Mouse (Mus musculus): ENCODE results near the gene Ehbp1. TPM values are rescaled to one million over a fixed set of nuclear protein-coding genes. Genes with fewer than 3 reads are reported as not detected.

Ehbp1 gene
- total RNA-seq, 2 experiments from 2014 or later = 1.8 to 2.6 TPM

DNA sequence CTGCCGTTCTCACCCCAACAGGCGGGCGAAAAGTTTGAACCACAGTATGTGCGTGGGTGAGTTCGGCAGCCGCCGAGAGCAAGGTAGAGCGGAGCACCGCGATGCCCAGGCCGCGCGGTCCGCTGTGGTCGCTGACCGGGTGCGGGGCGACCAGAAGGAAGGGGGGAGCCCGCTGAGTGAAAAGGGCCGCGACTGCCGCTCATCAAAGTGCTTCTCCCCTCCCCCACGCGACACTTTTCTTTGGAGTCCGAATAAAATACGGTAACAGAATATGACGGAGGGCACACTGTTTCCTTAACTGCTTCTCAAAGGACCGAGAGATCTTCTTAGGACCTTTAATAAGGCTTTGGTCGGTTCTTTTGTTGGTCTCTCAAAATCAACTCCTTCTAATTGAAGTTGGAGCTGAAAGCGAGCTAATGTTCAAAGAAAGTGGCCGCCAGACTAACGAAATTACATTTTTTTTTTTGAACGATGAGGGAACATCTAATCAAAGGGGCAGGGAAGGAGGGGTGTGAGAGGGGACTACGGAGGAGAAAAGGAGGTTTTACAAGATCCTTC, 339.2 kb downstream of the Ehbp1 start, which contains the start of gene Otx1:
Gene Otx1 (minus strand): TSS at position 115 of the 558 bp plus-strand sequence.
- no peak for ATAC-seq (ENCODE audit: poor library complexity, severe bottlenecking)

DNA sequence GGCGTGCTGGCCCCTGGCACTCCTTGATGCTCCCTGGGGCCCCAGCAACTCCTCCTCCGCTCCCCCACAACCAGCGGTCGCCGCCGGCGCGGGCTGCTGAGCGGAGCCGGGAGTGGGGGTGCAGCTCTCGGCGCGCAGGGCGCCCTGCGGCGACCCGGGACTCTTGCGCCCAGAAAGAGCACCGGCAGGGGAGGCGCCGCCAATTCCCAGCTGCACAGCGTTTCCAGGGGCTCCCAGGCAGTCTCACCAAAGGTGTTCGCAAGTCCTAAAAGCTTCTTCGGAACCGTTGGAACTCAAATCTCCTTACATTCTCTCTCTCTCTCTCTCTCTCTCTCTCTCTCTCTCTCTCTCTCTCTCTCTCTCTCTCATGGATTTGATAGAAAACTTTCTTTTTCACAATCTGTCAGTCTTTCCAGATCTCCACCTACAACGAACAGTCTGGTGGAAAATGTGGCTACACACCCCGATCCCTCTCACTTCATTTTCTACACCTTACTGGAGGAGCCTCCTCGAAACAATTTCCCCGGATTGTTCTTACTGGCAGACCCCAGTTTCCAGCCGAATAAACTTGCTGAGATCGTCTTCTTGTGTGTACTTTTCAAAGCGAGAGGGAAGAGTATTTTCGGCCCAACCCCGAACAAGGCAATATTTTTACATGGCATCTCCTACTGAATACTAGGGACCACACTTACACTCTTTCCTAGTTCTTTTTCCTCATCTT, 339.9 kb downstream of the Ehbp1 start:
- no peak for ATAC-seq (ENCODE audit: poor library complexity, severe bottlenecking)

DNA sequence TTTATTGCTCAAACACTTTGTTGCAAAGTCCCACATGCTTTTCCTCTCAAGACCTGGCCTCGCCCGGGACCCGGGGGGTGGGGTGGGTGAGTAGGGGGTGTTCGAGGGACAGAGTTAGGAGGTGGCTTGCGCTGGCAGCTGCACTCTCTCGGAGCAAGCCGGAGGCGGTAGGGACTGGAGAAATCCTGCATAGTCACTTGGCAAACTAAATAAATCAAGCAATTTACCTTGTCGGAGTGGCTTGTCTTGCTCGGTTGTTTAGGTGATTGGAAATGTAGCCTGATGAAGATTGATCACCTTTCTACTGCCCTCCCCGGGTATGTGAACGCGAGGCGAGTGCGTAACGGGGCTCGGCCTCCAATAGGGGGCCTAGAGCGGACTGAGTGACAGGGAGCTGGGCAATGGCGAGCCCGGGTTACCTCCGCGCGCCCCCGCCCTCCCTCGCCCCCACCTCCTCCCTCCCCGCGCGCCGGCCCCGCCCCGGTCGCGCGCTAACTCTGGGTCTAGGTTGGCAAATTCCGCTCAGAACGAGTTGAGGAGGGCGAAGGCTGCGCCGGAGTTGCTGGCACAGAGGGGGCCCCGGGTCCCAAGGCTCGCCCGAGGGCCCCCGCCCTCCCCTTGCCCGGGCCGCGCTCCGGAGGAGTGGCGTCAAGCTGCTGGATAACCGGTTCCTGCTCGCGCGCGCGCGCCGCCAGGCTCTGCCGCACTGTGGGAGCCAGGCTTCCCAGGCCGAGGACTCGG, 340.6 kb downstream of the Ehbp1 start:
- no peak for ATAC-seq (ENCODE audit: poor library complexity, severe bottlenecking)

DNA sequence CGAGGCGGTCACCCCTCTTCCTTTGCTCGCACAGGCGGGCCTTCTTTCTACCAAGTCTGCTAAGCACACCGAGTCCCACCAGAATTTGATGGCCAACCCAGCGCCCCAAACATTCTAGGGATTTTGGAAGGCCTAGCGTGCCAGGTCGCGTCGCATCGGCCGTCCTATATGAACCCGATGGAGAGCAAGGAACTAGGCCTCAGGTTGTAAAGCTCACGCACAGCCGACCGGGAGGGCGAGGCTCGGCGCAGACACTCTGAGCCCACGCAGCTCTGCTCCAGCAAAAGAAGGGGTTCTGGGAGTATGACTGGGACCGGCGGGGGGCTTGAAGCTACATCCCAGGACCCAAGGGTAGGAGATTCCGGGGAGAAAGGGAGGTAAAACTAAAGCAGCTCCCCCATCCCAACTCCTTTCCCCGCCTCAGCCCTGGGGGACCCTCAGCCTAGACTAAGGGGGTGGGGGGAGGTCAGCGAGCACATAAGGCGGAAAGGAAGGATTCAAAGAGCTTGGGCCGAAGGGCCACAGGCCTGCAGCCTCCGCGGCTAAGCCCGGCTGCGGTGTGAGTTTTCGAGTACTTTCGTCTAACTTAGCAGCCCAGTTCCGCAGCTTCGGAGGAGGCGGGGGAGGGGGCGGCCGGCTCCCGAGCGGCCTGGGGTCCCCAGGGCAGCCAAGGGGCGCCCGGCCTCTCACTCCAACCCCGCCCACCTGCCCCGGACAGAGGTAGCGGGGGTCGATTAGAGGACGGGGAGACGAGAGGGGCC, 341.6 kb downstream of the Ehbp1 start:
- ATAC-seq (ENCODE audit: poor library complexity, severe bottlenecking) = no peak

DNA sequence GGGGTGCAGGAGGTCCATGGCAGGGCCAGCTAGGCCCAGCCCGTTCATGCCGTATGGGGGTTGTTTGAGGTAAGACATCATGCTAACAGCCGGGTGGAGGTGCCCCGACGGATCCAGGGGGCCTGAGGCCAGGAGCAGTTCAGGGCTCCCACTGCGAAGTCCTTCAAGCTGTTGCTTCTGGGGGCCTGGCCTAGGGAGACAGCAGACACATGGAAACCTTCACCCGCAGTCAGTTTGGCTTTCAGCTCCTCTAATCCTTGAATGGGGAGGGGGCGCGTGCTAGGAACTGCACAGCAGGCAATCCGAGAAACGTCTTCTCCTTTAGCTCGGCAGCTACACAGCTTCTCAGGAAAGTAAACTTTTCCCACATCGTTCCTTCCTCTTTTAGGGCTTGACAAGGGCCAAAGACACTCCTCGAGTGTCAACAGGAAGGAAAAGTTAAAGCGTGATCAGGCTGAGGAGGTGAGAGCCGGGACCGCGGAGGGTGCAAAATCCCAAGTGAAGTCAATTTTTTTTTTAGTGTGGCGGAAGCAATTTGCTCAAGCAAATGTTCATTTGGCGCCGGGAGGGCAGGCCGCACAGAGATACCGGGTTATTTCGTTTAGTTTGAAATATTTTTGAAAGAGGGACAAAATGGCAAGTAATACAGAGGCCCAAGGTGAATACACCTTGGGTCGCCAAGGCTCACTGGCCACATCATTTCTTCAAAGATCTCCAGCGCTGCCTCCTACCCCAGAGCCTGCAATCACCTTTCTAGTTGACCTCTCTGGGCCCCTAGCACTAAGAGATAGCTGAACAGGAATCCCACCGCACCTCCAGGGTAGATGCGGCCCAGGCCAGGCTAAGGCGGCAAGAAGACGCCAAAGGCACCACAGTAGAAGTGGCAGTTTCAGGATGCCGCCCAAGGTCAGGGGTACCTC, 342.4 kb downstream of the Ehbp1 start:
- ATAC-seq (ENCODE audit: poor library complexity, severe bottlenecking) = no peak

DNA sequence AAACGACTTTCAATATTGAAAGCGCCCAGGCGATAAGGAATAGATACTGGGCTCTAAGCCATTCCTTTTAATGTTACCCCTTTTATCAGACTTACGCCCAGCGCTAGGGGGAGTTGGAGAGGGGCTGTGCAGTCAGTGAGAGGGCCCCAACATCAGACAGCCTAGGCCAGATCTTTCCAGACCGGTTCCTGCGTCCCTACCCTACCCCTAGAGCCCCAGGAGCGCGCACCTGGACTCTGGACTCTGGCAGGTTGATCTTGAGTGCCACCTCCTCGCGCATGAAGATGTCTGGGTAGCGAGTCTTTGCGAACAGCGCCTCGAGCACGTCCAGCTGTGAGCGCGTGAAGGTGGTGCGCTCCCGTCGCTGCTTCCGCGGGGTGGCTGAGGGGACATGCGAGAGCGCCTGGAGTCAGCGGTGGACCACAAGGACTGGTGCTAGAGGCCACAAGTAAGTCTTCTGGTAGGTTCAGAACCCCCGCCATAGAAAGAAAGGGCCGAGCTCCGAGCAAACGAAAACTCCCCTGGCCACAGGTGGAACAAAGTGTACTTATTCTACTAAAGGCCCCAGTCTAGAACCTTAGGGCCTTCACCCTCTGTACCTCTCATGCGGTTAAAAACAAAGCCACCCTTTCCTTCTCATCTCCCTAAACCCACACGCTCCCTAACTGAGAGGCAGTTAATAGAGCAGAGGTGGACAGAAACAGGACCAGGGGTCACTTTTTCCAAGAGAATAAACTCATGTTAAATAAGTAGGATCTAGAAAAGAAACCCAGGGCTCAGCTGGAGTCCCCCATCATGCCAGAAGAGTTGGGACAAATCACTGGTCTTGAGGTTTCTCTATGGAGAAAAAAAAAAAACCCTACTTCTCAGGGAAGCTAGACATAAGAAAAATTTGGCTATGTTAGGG, 343.7 kb downstream of the Ehbp1 start:
- no peak for ATAC-seq (ENCODE audit: poor library complexity, severe bottlenecking)

DNA sequence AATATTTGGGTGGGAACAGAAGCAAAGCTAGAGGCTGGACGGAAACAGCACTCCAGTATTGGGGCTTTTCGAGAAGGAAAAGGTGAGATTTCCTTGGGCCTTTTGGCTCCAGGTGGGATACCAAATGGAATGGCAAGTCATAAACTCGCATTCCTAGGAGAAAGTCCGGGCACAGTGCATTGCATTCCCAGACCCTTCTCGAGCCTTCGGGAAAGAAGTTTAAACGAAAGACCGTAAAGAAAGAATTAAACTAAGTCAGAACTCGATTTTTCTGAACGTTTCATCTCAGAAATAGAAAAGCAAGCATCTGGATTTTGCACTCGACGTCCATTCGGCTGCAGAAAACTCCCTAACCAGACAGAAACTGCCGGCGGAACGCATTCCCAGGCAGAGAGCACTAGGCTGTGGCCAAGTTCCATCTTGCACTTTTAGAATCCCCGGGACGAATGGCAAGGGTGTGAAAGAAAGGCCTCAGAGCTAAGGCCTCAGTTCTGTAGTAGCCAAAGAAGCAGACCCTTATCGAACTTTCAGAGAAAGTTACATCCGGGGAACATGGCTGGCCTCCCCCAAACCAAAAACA, 344.4 kb downstream of the Ehbp1 start:
- ATAC-seq (ENCODE audit: poor library complexity, severe bottlenecking) = no peak

DNA sequence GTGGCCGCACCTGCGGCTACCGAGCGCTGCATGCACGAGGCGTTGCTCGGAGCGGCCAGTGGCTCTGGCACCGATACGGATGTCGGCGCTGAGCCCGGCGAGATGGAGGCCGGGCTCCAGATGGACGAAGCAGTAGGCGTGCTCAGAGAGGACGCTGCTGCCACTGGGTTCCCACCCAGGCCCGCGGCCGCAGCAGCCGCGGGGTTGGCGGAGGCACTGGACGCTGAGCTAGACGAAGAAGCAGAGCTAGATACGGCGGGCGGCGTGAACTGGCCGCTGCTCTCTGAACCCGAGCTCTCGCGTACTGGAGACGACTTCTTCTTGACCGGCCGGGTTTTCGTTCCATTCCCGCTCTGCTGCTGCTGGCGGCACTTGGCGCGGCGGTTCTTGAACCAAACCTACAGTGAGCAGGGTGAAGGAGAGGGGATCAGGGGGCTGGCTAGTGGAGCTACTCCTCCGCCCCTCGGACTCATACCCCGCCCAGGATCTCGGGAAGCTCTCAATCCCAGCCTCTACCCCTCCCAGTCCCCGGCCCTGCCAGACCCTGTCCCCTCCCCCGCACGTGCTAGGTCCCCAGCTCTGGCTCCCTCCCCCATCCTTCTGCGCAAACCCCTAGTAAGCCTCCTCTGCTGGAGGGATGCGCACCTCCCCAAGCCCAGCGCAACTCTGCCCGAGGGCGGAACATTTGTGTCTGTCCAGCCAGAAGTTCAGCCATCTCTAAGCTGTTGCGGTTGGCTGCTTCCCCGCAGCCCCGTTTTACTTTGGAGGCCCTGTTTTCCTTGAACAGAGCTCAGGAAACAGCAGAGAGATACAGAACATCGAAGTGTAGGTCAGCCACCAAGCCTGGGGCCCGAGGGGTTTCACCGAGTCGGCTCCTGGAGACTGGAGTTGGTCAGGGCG, 345.2 kb downstream of the Ehbp1 start:
- no peak for ATAC-seq (ENCODE audit: poor library complexity, severe bottlenecking)

DNA sequence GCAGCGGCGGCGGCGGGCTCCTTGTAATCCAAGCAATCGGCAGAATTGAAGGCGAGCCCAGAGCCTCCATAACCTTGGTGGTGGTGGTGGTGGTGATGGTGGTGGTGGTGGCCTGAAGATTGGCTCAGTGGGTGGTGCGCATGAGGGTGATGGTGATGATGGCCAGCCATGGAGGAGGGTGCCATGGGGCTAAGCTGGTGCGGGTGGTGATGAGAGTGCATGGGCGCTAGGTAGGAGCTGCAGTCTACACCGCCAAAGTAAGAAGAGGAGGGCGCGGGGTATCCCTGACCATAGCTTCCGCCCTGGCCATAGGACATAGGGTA, 345.8 kb downstream of the Ehbp1 start:
- ATAC-seq (ENCODE audit: poor library complexity, severe bottlenecking) = no peak

DNA sequence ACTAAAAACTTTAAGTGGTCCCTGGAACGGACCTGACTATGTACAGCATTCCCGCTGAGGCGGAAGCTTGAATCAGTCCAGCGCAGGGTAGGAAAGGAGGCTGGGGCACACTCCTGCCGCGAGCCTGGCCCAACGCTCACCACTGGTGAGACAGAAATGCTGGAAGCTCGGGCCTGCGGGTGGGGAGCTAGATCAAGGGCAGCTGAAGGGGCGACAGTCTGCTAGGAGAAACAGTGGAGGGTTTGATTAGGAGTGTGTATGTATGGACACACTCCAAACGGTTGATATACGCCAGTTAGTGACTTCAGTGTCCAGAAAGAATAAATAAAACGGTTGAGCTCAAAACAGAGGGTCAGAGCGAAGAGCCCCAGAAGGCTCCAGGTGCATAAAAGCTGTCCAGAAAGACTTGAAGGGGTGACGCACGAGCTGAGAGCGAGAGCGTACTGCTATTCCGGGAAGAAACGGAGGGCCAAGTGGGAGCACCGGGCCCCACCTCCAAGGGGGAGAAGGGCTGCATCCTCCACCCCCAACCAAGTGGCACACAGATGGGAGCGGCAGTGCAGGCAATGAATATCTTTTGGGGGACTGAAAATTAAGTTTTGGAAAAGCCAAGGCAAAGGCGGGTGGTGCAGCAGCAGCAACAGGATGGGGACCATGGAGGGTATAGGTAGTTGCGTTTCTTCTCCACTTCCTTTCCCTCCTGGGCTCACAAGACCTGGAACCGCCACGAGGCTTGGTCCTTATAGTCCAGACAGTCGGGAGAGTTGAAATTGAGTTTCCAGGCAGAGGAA, 346.4 kb downstream of the Ehbp1 start:
- ATAC-seq (ENCODE audit: poor library complexity, severe bottlenecking) = no peak

DNA sequence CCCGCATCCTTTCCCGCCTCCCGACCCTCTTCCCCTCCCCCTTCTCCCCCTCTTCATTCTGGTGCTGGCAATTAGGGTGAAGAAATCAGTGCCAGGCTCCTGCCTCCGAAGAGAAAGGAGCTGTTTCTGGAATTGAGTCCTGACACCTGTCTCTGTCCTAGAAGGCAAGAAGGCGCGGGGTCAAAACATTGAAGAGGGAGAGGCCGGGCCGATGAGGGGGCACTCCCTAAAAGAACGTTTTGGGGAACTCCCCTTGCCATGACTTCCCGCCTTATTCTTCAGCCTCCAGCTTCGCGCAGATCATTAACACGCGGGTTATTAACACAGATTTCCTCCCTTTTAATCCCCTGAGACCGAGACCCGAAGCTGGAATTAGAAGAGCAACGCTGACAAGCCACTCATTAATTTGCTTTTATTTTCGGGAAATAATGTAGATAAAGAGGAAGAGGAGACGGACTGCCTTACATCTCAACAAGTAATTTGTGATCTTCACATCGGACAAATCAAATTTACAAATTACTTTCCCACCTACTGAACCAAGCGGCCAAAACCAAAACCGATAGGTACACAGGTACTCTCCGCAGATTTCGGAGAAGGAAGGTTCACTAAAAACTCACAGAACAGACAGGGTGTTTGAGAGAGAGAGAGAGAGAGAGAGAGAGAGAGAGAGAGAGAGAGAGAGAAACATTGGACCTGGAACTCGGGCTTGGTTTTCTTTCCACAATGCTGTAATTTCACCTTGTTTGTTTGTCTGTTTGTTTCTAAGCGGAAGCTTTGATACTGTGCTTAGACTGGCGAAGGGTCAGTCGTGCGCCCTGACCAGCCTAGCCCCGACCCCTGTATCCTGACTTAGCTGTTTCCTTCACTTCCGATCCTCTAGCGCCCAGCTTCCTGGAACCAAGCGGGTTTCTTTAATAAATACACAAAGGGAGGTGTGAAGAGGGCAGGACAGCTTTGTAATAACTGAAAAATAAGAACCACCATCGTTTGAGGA, 347.4 kb downstream of the Ehbp1 start:
- ATAC-seq (ENCODE audit: poor library complexity, severe bottlenecking) = no peak

DNA sequence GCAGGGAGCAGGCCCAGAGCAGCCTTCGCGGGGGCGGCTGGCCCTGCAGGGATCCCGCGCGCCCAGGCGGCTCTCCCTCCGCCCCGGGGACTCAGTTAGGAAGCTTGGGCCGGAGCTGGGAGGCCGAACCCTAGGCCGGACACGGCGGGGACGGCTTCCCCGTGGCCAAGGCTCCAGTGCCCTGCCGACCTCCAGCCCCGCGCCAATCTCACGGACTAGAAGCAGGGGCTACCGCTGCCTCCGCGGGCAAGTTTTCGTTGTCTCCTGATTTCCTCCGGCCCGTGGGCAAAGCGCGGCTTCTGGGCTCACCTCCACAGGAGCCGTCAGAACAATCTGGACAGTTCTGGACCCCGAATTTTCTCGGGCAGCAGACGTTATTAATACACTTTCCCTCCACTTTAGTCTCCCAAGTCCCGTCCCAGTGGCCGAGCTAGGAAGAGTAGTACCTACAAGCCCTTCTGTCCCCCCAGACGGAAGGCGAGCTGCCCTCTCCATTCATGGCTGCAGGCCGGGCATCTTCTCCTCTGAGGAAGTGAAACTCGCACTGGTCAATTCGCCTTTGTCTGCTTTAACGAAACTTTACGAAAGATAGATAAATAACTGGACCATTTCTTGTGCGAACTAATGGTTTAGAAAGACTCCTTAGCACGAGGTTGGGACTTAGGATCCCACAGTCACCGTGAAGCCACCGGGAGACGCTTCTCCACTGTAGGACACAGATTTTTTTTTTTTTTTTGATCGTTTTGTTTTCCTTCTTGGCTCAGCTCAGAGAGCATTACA, 348.3 kb downstream of the Ehbp1 start:
- ATAC-seq (ENCODE audit: poor library complexity, severe bottlenecking) = peak; percentile 30

DNA sequence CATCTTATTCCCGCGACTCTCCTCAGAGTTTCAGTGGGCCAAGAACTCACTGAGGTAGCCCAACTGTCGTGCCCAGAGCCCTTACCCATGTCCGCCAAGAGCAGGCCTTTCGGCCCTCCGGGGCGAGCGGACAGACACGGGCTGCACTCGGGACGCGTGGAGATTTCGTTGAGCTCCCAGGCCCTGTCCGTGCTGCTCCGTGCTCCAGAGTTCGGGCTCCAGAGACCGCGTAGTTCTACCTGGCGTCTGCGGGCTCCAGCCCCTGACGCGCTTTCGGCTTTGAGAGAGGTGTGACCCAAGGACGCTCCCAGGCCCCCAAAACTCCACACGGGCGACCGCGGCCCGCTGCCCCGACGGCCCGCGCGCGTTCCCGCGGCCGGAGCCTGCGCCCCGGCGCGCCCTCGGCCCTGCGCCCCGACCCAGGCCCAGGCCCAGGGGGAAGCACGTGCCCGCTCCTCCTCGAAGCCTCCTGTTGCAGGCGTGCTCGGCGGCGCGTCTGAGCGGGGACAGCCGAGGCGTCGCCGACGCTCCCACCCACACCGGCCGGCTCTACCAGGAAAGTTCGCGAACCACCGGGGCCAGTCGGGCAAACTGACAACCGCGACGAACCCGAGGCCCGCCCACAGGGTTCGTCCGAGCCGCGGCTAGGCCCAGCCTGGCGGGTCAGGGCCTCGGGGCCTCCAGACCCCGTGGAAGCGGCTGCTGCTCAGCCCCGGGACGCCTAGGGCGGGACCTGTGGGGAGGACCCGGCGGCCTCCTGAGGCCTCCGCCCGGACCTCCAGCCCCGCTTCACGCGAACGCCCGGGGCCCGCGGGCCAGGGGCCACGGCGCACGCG, 349.1 kb downstream of the Ehbp1 start:
- ATAC-seq (ENCODE audit: poor library complexity, severe bottlenecking) = no peak

DNA sequence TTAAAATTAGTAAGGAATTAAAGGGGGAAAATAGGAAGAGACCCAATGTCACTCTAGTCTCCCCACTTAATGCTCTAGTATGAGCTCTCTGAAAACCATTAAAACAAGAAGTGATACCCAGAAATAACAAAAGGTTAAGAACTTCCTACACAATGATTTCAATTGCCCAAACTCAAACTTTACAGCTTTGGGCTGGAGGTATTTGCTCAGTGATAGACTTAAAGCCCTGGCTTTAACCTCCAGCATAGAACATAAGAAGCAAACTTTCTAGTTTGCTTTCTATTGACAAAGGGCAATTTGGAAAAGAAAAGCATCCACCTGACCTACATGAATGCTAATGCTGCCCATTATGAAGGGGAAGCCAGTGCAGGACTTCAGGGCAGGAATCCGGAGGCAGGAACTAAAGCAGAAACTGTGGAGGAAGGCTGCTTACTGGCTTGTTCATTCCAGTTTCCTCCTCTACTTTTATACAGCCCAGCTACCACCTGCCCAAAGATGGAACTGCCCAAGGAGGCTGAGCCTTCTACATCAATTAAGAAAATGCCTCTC, 353.6 kb downstream of the Ehbp1 start:
- no peak for ATAC-seq (ENCODE audit: poor library complexity, severe bottlenecking)
